Mouse (Mus musculus) hindbrain, embryonic 10.5 days (tissue): ENCODE results near the gene Ndufa7. TPM values are rescaled to one million over a fixed set of nuclear protein-coding genes. Genes with fewer than 3 reads are reported as not detected.
A peak's percentile ranks its signal among the peaks of the same experiment; 100 is the strongest.
"Not testable (repeated sequence)": the region's sequence is repeated elsewhere in the genome, so short reads cannot be mapped to it uniquely, and the experiment has no call there.

Experiments used
- DNase-seq: peaks from one replicate; pipeline ENCODE4 v3.0.0-alpha.2; 2017; ENCODE audit warnings: low spot score
- H3K27ac ChIP-seq: fragments of 300-500 bp; sonication (generic); 2 replicates; pipeline ENCODE4 v1.5.1; 2016; ENCODE audit warnings: mild to moderate bottlenecking, moderate library complexity
- H3K27me3 ChIP-seq: fragments of 300-500 bp; sonication (generic); 2 replicates; pipeline ENCODE4 v1.6.1; 2016; ENCODE audit warnings: mild to moderate bottlenecking; ENCODE audit not compliant: poor library complexity, insufficient read depth, severe bottlenecking
- H3K36me3 ChIP-seq: fragments of 300-500 bp; sonication (generic); 2 replicates; pipeline ENCODE4 v1.6.1; 2016; ENCODE audit warnings: mild to moderate bottlenecking, moderate library complexity
- H3K4me1 ChIP-seq: fragments of 300-500 bp; sonication (generic); replicated peaks from 2 replicates; pipeline ENCODE4 v1.6.1; 2016; ENCODE audit warnings: mild to moderate bottlenecking
- H3K4me3 ChIP-seq: fragments of 300-500 bp; sonication (generic); 2 replicates; pipeline ENCODE4 v1.5.1; 2016; ENCODE audit warnings: mild to moderate bottlenecking, moderate library complexity
- H3K9me3 ChIP-seq: fragments of 300-500 bp; sonication (generic); 2 replicates; pipeline ENCODE4 v1.6.1; 2016; ENCODE audit warnings: mild to moderate bottlenecking, moderate library complexity
- WGBS: fragments of 180-500 bp; shearing (Covaris S2); methylation state at CpG from one replicate; pipeline ENCODE4 v1.1.7; 2016; 5-methylcytosine and 5-hydroxymethylcytosine counted together
- polyA plus RNA-seq: library from polyadenylated mRNA; unstranded; fragments of >200 nt; fragmentation: Nextera tagmentation; extraction: Ambion mirVana; gene quantifications from 2 replicates; pipeline ENCODE4 v1.2.1, GENCODE M21; 2016

The Ndufa7 gene
- polyA plus RNA-seq, 1 experiment from 2014 or later = 544 TPM

DNA sequence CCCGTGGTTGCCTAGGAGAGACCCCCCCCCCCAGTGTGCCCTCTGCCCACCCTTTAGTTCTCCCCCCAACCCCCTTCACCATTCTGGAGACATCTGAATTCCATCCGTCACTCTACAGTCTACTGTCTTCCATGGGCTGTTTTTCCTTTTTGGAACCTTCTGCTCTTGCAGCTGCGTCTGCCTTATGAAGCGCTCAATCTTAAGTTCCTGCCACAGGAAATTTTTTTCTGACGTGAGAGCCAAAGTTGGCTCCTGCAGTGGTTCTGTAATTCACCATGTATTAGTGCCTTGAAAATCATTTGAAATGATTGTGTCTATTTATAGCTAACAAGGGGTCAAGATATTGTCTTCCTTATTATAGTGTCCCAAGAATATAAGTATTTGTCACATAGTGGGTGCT lies 7.8 kb upstream of the Ndufa7 start:
- no peak for DNase-seq

DNA sequence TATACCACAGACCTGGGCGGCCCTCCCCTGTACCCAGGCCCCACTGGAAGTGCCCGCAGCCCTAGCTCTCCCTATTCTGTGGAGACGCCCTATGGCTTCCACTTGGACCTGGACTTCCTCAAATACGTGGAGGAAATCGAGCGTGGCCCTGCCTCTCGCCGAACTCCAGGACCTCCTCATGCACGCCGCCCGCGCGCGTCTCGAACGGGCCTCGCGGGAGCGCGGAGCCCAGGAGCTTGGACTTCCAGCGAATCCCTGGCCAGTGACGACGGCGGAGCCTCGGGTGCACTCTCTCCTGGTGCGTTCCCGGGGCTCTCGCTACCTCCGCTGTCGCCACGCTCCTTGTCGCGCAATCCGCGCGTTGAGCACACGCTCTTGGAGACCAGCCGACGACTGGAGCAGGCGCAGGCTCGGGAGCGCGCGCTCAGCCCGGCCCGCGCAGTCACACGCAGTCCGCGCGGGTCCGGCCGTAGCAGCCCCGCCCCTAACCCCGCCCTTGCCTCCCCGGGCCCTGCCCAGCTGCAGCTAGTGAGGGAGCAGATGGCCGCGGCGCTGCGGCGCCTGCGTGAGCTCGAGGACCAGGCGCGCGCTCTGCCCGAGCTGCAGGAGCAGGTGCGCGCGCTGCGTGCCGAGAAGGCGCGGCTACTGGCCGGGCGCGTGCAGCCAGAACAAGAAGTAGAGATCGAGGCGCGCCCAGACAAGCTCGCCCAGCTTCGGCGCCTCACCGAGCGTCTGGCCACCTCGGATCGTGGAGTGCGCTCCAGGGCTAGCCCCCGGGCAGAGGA lies 7.0 kb upstream of the Ndufa7 start:
- peaks cover 46% of the 10 kb centered on the region for H3K36me3 ChIP-seq
- DNase-seq = peak; percentile 96
- H3K4me3 ChIP-seq = peak overlapping the region; percentile 60
- WGBS = under 1% methylated on average over 89 of the region's 89 CpGs
- H3K27ac ChIP-seq = peak overlapping the region; percentile 93
- no peaks in the 10 kb centered on the region for H3K9me3 ChIP-seq
- peaks cover 44% of the 10 kb centered on the region for H3K4me1 ChIP-seq
- H3K27me3 ChIP-seq = peaks cover 3% of the 10 kb centered on the region; the same call in 1 of the 2 replicates

More for the DNA sequence above, 7.8 kb upstream of the Ndufa7 start:
- Histone ChIP-seq H3K9me3 (no peaks in the 10 kb centered on the region), H3K4me1 (peaks cover 37% of the 10 kb centered on the region), H3K27me3 (peaks cover 10% of the 10 kb centered on the region; the same call in 1 of the 2 replicates), H3K27ac (peak overlapping the region; percentile 93; the same call in 1 of the 2 replicates), H3K4me3 (peak overlapping the region; percentile 60), H3K36me3 (peaks cover 39% of the 10 kb centered on the region)
- whole genome bisulfite sequencing = 77% methylated on average over 5 of the region's 5 CpGs

DNA sequence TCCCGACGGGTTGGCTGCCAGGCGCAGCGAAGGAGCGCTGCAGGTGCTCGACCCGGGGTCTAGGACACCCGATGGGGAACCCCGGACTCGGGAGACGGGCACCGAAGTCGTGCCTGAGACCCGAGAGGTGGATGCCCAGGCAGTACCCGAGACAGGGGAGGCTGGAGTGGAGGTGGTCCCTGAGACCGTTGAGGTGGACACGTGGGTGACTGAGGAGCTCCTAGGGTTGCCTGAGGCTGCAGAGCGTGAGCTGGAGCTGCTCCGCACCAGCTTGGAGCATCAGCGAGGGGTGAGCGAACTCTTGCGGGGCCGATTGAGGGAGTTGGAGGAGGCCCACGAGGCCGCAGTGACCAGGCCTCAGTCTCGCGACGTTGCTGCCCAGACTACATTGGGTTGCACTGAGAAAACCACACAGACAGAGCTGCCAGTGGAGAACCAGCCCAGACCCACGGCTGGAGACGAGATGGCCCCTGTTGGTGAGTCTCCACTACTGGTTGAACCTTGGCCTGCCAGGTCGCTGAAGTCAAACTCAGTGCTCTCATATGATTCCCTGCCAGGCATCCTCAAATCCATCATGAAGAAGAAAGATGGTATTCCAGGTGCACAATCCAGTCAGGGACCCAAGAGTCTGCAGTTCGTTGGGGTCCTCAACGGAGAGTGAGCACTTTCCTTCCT lies 6.3 kb upstream of the Ndufa7 start:
- Histone ChIP-seq H3K36me3 (peaks cover 54% of the 10 kb centered on the region), H3K9me3 (no peaks in the 10 kb centered on the region), H3K27ac (peak overlapping the region; percentile 93), H3K4me1 (peaks cover 49% of the 10 kb centered on the region), H3K4me3 (peak overlapping the region; percentile 60), H3K27me3 (no peaks in the 10 kb centered on the region)
- 23% methylated on average over 33 of the region's 33 CpGs for WGBS
- no peak for DNase-seq

DNA sequence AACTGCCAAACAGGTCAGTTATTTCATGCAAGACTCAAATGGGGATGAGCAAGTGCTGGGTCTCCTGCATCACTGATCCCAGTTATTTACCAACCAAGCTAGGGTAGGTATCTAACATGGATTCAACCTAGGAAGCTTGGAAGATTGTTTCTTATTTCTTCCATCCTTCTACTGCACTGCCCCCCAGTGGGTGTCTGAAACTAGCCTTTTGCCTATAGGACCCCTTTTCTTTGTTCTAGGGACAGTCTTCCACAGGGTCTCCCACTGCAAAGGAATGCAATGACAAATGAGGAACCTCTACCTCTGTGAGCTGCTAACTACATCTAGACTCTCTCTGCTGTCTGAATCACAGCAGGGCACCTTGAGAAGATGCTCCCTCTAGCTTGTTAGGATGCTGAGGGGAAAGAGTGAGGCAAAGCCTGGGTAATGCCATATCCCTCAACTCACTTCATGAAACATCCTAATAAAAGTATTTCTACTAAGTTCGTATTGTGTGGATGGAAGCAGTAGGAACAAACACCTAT lies 1.9 kb upstream of the Ndufa7 start:
- no peak for DNase-seq
- Histone ChIP-seq H3K9me3 (no peaks in the 10 kb centered on the region), H3K27ac (0 out of 2 replicates have a peak overlapping the region, but pooled peaks have one; percentile 2), H3K4me3 (peak overlapping the region; percentile 85; the same call in 1 of the 2 replicates), H3K36me3 (peaks cover 63% of the 10 kb centered on the region), H3K4me1 (peaks cover 55% of the 10 kb centered on the region), H3K27me3 (no peaks in the 10 kb centered on the region)
- 83% methylated on average over 1 of the region's 1 CpGs for WGBS

DNA sequence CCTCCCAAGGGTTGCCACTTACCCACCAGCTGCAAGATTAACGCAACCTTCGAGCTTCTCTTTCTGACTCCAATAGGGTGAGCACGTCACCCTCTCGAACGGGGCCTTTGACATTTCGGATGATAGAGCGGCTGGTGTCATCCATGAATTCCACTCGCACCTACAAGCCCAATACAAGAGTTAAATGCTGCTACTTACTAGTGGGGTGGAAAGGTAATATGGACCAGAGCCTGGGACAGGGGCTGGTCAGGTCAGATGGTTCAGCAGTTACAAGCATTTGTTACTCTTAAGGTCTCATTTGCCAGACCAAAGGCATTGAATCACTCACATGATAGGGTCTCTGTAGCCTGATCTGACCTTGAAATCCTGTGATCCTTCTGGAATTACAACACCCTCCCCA lies 1.2 kb upstream of the Ndufa7 start:
- WGBS = 83% methylated on average over 8 of the region's 8 CpGs
- not testable (repeated sequence) for DNase-seq, H3K27me3 ChIP-seq, H3K9me3 ChIP-seq
- Histone ChIP-seq H3K4me3 (peak overlapping the region; percentile 85), H3K27ac (peak overlapping the region; percentile 93), H3K4me1 (peaks cover 48% of the 10 kb centered on the region), H3K36me3 (peaks cover 65% of the 10 kb centered on the region)

DNA sequence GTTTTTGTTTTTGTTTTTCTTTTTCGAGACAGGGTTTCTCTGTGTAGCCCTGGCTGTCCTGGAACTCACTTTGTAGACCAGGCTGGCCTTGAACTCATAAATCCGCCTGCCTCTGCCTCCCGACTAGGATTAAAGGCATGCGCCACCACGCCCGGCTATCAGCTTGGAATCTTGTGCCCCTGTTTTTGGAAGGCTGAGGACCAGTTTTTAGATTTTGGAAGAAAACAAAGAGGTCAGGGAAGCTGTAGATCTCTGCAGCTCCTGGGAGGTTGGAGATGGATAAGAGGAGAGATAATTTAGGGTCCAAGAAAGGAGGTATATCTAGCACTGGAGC lies 592 bp downstream of the Ndufa7 start:
- 9% methylated on average over 6 of the region's 6 CpGs for WGBS
- H3K9me3 ChIP-seq, H3K27me3 ChIP-seq, DNase-seq: not testable (repeated sequence)
- H3K36me3 ChIP-seq = peaks cover 65% of the 10 kb centered on the region
- peak overlapping the region; percentile 93 for H3K27ac ChIP-seq
- H3K4me3 ChIP-seq = peak overlapping the region; percentile 85
- H3K4me1 ChIP-seq = peaks cover 35% of the 10 kb centered on the region

DNA sequence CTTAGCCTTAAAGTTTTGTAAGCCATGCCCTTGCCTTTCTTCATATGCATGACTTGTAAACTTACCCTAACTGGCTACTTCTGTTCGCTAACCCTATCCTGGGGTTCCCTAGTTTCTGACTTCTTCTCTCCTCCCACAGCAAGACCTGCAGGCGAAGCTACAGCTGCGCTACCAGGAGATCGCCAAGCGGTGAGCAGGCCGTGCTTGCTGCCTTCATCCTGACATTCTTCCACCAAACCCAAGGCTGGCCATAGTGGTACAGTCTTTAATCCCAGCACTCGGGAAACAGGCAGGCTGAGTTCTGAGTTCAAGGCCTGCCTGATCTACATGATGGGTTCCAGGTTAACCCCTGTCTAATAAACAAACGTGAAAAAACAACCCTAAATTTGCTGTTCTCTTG lies 1.1 kb downstream of the Ndufa7 start:
- Histone ChIP-seq H3K36me3 (peaks cover 65% of the 10 kb centered on the region), H3K4me3 (peak overlapping the region; percentile 85), H3K27me3 (no peaks in the 10 kb centered on the region), H3K4me1 (peaks cover 35% of the 10 kb centered on the region), H3K9me3 (no peaks in the 10 kb centered on the region), H3K27ac (peak overlapping the region; percentile 93; the same call in 1 of the 2 replicates)
- 88% methylated on average over 8 of the region's 8 CpGs for WGBS
- DNase-seq = no peak

DNA sequence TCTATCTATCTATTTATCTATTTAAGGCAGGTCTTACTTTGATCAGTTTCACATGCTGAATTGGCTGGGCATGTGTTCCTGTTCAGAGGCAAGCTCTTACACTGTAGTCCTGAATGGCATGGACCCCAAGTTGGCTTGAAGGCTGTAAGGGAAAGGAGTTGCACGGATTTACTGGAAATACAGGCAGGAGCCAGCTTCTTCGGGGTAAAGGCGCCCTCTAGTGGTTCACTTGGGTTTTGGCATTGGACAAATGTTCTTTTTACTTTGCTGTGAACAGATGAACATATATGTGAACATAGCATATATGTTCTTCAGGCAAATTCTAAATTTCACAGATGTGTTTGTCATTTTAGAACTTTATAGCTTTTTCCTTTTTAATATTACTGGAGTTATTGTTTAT lies 2.5 kb downstream of the Ndufa7 start:
- H3K27ac ChIP-seq = no peak overlapping the region
- no peak overlapping the region for H3K4me3 ChIP-seq

DNA sequence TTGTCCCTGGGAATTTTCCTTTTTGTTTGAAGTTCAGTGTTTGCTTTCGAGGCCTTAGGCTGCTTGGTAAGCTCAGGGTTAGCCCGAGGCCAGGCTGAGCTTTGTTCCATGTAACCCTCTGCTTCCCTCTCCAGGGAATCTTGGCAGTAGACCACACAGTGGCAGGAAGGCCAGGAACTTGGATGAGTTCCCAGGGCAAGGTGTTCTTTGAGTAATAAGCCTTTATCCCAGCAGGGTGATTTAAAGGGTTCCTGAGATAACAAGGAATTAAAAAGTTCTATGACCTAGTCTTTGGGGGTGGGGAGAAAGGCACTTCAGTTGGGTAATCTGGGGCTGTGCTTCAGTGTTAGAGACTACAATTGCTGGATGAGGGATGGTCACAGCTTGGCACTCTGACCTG lies 4.5 kb downstream of the Ndufa7 start:
- 85% methylated on average over 2 of the region's 2 CpGs for WGBS
- peaks cover 10% of the 10 kb centered on the region for H3K4me1 ChIP-seq
- peaks cover 68% of the 10 kb centered on the region for H3K36me3 ChIP-seq
- no peak for DNase-seq
- no peak overlapping the region for H3K27ac ChIP-seq
- no peaks in the 10 kb centered on the region for H3K9me3 ChIP-seq
- H3K4me3 ChIP-seq = no peak overlapping the region
- H3K27me3 ChIP-seq = no peaks in the 10 kb centered on the region

More for the DNA sequence above, 2.5 kb downstream of the Ndufa7 start:
- Histone ChIP-seq H3K36me3 (peaks cover 65% of the 10 kb centered on the region), H3K27me3 (no peaks in the 10 kb centered on the region), H3K9me3 (no peaks in the 10 kb centered on the region), H3K4me1 (peaks cover 28% of the 10 kb centered on the region)
- peak; percentile 77 for DNase-seq
- WGBS = under 1% methylated on average over 3 of the region's 3 CpGs

DNA sequence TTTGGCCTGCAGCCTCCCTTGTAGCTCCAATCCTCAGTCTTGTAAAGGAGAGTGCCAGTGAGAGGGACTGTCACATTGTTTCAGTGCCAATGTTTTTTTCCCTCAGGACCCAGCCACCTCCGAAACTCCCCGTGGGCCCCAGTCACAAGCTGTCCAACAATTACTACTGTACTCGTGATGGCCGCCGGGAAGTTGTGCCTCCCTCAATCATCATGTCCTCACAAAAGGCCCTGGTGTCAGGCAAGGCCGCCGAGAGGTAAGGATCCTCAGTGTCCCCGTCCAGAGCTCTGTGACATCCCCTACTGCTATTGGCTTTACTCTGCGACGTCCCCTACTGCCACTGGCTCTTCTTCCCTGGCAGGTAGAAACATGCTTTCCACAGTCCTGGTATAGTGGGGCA lies 5.2 kb downstream of the Ndufa7 start:
- Histone ChIP-seq H3K27ac (no peak overlapping the region), H3K27me3 (no peaks in the 10 kb centered on the region), H3K36me3 (peaks cover 74% of the 10 kb centered on the region), H3K4me3 (no peak overlapping the region), H3K9me3 (no peaks in the 10 kb centered on the region), H3K4me1 (peaks cover 10% of the 10 kb centered on the region)
- 92% methylated on average over 10 of the region's 10 CpGs for WGBS
- no peak for DNase-seq

DNA sequence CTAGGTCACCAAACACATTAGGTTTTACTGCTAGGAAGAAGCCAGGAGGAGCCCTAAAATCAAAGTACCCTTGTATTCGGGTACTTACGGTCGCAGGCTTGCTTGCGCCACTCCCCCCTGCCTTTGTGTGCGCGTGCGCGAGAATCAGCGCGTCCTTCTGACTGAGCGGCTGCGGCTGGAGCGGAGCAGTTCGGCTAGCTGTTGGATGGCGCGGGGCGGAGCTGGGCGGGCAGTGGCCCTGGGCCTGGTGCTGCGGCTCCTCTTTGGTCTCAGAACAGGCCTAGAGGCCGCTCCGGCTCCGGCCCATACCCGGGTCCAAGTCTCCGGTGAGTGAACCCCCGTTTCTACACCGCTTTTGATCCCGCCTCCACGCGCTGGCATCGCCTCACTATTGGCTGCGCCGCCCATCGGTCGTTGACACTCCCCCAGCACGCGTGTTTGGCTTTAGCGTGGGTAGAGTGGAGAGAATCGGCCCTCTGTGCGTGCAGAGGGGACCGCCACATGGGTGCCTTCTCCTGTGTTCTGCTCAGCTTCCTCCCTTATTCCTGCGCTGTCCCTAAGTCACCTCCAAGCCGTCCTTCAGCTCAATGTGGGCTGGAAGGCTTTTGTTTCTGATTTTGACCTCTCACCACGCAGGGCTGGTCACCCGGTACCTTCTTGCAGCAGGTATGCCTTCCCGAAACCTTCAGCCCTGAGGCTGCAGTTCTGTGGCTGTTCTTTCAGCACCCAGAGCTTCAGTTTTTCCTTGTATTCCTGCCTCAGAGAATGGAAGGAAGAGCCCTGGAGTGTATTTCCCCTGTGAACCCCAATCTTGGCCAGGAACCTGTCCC lies 18.8 kb downstream of the Ndufa7 start, which contains the start of gene Cd320:
Cd320 (plus strand) TSS at position 126 of the 830 bp plus-strand sequence.
- peak within 1 kb of the TSS; percentile 90 for H3K27ac ChIP-seq
- WGBS = under 1% methylated on average over 45 of the region's 45 CpGs
- H3K4me1 ChIP-seq = peaks cover 15% of the 10 kb centered on the region
- DNase-seq = peak; percentile 92
- H3K36me3 ChIP-seq = peaks cover 40% of the 10 kb centered on the region
- peak within 1 kb of the TSS; percentile 69 for H3K4me3 ChIP-seq
- H3K9me3 ChIP-seq = no peaks in the 10 kb centered on the region
- no peaks in the 10 kb centered on the region for H3K27me3 ChIP-seq

DNA sequence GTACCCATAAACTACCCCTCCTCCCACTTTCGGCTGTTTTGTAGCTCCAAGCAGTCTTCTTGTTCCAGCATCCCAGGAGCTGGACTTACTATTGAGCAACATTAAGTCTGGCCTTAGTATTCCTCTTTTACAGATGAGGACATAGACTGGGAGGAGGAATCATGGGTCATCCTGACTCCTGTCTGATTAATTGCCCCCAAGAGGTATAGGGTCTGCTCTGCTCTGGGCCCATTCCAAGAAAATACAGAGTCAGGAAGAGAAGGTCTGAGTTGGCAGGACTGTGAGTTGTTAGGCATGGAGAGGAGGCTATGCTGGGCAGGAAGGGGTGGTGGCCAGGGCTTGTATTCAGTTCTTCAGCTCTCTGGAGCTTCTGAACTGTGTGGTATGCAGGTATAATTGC lies 19.8 kb downstream of the Ndufa7 start:
- peaks cover 40% of the 10 kb centered on the region for H3K36me3 ChIP-seq
- peaks cover 15% of the 10 kb centered on the region for H3K4me1 ChIP-seq
- 85% methylated on average over 1 of the region's 1 CpGs for WGBS
- H3K4me3 ChIP-seq = peak overlapping the region; percentile 69
- no peaks in the 10 kb centered on the region for H3K27me3 ChIP-seq
- H3K9me3 ChIP-seq = no peaks in the 10 kb centered on the region
- no peak overlapping the region for H3K27ac ChIP-seq
- no peak for DNase-seq
